Mouse (Mus musculus) megakaryocyte, adult 5-6 weeks (primary cell): Measurements from ENCODE around the gene Qrich1. TPM values are rescaled to one million over a fixed set of nuclear protein-coding genes. Genes with fewer than 3 reads are reported as not detected.

Experiments
- ATAC-seq: 2 replicates; pipeline ENCODE4 v1.8.0; 2016; ENCODE audit warnings: mild to moderate bottlenecking, inconsistent platforms; ENCODE audit not compliant: poor library complexity, severe bottlenecking
- total RNA-seq, 2 experiments: library from RNA; stranded (forward) in 1 of 2; stranded (reverse) in 1 of 2; fragments of 153-499, 151-499 nt in 1 of 2; fragments of 221-1000, 200-1000 nt in 1 of 2; gene quantifications; 2 replicates each; pipeline versions ENCODE4 v1.2.3 to v1.2.4; 2015 to 2017

The Qrich1 gene
- total RNA-seq, 2 experiments from 2014 or later = 74.0 to 97.9 TPM

DNA sequence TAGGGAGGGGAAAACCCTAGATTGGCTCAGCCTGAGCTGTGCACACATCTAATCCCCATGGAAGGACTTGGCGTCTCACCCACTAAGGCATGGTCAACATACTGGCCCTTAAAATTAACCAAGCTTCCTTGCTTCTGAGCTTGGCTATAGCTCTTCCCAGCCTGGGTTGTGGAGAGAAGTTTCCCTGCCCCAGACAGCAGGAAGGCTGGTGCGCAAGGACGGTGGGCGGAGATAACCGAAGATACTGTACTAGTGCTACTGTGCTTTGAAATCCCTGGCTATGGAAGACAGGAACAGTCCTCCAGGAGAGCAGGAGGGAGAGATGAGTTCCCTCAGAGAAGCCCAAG is 62.7 kb downstream of the Qrich1 start:
- no peak for ATAC-seq

DNA sequence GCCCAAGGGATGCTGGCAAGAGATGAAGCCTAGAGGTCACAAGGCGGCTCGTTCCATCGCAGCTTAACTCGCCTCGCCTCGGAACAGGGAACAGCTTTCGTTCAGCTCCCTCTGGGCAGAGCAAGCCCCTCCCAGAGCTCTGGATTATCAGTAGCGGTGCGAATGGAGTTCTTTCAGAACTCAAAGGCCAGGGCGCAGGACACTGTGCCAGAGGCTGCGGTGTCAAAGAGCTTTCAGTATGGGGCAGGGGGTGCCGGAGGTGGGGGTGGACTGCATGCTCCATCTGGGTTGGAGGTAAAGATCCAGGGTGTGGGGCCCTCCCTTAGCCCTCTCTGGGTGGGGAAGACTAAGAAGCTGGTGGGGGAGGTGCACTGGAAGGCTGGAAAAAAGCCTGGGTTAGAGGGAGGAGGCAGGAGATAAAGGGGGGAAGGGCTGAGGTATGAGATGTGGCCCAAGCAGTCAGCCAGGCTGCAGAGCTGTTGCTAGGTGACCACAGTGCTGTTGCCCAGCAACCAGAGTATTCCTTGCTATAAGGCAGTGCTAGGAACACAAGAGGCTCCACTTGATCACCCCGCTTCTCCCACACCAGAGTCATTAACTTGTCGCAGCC is 71.1 kb downstream of the Qrich1 start:
- no peak for ATAC-seq

DNA sequence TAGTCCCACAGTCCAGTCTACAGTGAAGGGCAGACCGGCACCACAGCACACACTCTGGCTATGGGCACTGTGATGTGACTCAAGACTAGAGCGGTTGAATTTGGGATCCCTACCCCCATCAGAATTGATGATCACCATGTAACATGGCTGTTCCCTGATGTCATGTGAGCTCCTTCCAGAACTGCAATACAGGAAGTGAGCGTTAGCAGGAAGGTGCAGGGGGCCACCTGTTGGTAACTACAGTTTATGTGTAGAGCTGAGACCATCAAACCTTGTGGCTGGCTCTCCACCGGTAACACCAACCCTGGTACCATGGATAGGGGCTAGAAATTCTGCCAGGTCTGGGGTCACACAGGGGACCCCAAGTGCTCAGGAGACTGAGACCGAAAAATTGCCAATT is 72.6 kb downstream of the Qrich1 start:
- peak; percentile 52; the same call in 1 of the 2 replicates for ATAC-seq

DNA sequence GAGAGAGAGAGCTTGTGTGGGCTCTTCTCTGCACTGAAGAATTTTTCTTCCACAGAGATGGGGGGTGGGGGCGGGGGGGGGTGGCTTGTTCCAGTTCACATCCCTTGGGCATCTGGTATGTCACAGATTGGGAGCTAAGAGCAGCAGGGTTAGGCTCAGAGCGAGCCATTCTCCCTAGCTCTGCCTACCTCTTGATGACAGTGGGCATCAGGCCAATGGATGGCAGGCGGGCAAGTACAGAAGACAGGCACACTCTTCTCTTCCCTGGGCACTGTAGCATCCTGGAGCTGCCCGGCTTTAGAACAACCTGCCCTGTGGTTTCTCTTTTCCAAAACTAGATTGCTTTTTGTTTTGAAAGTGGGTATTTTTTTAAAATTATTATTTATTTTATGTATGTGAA is 74.9 kb downstream of the Qrich1 start:
- no peak for ATAC-seq

DNA sequence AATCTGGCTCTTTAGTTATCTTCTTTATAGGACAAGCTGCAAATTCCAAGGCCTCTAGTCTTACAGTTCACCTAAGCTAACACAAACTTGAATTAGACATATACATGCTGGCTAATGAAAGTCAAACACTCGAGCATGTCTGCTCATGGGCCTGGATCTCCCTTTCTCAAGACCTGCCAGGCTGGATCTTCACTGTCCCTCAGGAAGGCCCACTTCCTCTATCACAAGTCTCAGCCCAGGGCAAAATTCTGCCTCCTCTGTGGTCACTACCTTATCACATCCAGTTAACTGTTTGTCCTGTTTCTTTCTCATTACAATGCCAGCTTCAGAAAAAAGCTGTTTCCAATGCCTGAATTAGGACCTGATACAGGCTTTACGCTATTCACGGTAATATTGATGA is 77.7 kb downstream of the Qrich1 start:
- peak; percentile 52 for ATAC-seq

DNA sequence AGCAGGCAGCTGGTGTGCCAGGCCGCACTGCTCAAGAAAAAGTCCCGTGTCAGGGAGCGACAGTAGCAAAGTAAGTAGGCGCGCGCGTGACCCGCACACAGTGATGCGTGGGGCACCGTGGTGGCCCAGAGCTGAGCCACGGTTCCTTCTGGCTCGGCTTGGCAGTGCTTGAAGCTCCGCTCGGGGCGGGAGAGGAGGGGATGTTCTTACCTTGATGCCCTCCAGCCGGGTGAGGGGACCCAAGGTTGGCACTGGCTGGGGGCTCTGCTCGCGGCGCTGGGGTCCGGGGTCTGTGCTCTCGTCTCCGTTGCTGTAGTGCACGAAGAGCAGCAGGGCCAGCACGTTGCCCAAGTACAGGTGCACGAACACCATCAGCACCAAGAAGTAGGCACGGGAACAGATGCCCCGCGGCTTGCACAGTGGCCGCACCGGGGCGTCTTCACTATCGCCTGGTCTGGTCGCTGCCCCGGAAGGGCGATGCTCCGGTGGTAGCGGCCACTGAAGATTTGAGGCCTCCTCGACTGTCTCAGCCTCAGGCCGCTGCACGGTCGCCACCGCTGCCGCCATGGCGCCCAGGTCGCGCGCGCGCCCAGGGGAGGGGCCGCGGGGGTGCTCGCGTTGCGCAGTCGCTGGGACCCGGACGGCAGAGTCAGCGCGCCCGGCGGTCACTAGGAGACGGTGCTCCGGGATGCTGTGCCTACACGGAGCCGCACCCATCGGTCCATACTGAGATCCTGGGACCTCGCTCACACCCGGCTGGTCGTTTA is 80.6 kb downstream of the Qrich1 start, which contains the start of gene P4htm:
P4htm (minus strand) TSS at position 670 of the 767 bp plus-strand sequence.
- ATAC-seq = peak; percentile 79

DNA sequence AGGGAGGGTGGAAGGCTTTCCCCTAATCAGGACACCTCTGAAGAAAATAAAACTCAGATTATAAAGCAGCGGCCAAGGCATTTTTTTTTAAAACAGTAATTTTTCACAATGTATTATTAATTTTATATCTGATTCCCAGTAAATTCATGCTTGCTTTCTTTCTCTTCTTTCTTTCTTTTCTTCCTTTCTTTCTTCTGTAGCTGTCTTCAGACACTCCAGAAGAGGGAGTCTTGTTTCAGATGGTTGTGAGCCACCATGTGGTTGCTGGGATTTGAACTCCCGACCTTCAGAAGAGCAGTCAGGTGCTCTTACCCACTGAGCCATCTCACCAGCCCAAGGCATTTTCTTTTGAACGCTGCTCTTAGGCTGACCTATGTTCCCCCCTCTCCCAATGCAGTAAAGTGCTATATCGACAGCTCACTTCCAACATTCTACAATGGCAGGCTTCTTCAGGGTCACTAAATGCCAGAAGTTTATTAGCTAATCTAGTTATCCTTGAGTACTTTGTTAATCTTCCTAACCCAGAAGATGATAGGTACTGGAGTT is 82.5 kb downstream of the Qrich1 start:
- no peak for ATAC-seq

DNA sequence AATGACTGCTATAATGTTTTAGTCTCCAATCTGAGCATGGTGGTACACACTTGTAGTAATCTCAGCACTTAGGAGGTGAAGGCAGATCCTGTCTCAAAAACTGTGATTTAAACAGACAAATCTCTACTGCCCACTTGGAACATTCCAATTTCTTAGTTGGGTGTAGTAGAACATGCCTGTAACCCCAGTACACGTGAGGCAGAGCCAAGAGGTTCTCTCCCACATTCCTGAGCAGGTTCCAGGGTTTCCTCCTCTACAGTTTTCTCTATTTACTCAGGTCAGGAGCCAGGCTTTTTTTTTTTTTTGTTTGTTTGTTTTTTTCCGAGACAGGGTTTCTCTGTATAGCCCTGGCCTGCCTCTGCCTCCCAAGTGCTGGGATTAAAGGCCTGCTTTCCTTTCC is 83.4 kb downstream of the Qrich1 start:
- no peak for ATAC-seq

DNA sequence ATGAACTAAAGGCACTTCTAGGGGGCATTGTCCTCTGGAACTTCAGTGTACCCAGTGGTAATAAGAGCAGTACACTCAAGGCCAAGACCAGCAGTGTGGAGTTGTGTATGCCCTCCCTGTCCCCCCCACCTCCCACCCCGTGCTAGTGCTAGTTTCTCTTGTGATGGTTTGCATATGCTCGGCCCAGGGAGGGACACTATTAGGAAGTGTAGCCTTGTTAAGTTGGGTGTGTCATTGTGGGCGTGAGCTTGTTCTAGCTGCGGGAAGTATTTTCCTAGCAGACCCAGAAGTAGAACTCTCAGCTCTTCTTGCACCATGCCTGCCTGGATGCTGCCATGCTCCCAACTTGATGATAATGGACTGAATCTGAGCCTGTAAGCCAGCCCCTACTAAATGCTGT is 85.4 kb downstream of the Qrich1 start:
- ATAC-seq = no peak

DNA sequence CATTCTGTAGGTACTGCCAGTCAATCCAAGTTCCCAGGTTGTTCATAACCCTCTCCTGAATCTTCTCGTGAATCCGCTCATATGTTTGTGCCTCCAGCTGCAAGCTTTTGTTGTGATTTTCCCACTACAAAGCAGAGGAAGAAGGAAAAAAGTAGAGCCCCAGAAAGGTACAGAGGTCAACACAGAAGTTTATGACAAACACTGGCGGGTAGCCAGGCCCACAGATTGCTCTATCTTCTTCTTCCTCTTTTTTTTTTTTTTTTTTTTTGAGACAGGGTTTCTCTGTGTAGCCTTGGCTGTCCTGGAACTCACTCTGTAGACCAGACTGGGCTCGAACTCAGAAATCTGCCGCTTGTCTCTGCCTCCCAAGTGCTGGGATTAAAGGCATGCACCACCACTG is 91.3 kb downstream of the Qrich1 start:
- peak; percentile 68; the same call in 1 of the 2 replicates for ATAC-seq

DNA sequence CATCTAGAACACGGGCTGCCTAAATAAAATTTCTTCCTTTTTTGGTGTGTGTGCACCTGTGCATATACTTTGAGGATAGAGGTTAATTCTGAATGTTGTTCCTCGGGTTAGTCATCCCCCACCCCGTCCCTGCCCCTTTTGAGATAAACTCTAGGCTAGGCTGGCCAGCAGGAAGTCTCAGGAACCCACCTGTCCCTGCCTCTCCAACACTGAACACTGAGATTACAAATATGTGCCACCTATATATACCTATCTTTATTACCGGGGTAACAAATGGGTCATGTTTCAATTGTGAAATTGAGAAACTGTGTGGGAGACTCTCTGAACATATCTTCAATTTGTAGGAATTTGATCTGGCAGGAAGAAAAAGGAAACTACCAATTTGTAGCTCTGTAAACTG is 92.3 kb downstream of the Qrich1 start:
- no peak for ATAC-seq

Other genes with a start within 250 kb of the Qrich1 start
- 3.9 and 4.3 TPM in 2 replicates for gene Nicn1, start 226.4 kb upstream of the Qrich1 start, total RNA-seq (2015)
- gene Nicn1, start 226.4 kb upstream of the Qrich1 start, total RNA-seq (2017) = 2.6 and 3.6 TPM in 2 replicates
- 0.71 TPM in 1 of 2 replicates, not detected in the other for gene Amt, start 220.0 kb upstream of the Qrich1 start, total RNA-seq (2015)
- 0.11 TPM in 1 of 2 replicates, not detected in the other for gene Amt, start 220.0 kb upstream of the Qrich1 start, total RNA-seq (2017)
- 468 and 473 TPM in 2 replicates for gene Rhoa, start 210.7 kb upstream of the Qrich1 start, total RNA-seq (2015)
- gene Rhoa, start 210.7 kb upstream of the Qrich1 start, total RNA-seq (2017) = 585 and 627 TPM in 2 replicates
- gene Tcta, start 210.6 kb upstream of the Qrich1 start, total RNA-seq (2015) = 16.5 and 23.8 TPM in 2 replicates
- gene Tcta, start 210.6 kb upstream of the Qrich1 start, total RNA-seq (2017) = 6.2 and 8.4 TPM in 2 replicates
- 2,393 and 2,822 TPM in 2 replicates for gene Gpx1, start 177.9 kb upstream of the Qrich1 start, total RNA-seq (2015)
- 1,668 and 1,978 TPM in 2 replicates for gene Gpx1, start 177.9 kb upstream of the Qrich1 start, total RNA-seq (2017)
- 144 and 148 TPM in 2 replicates for gene Usp4, start 169.0 kb upstream of the Qrich1 start, total RNA-seq (2015)
- gene Usp4, start 169.0 kb upstream of the Qrich1 start, total RNA-seq (2017) = 75.0 and 78.7 TPM in 2 replicates
- gene 1700102P08Rik, start 124.0 kb upstream of the Qrich1 start, total RNA-seq (2015) = 0.47 and 0.98 TPM in 2 replicates
- 1.4 and 3.0 TPM in 2 replicates for gene 1700102P08Rik, start 124.0 kb upstream of the Qrich1 start, total RNA-seq (2017)
- gene Ccdc36, start 88.3 kb upstream of the Qrich1 start, total RNA-seq (2015) = not detected in 2 replicates
- 0.15 and 0.28 TPM in 2 replicates for gene Ccdc36, start 88.3 kb upstream of the Qrich1 start, total RNA-seq (2017)
- not detected in 2 replicates for gene BC048562, start 80.3 kb upstream of the Qrich1 start, total RNA-seq (2015)
- not detected in 2 replicates for gene BC048562, start 80.3 kb upstream of the Qrich1 start, total RNA-seq (2017)
- gene Ccdc71, start 56.3 kb upstream of the Qrich1 start, total RNA-seq (2015) = 26.7 and 29.4 TPM in 2 replicates
- 10.9 and 12.8 TPM in 2 replicates for gene Ccdc71, start 56.3 kb upstream of the Qrich1 start, total RNA-seq (2017)
- 0.16 and 0.33 TPM in 2 replicates for gene Klhdc8b, start 55.2 kb upstream of the Qrich1 start, total RNA-seq (2015)
- 1.0 and 1.3 TPM in 2 replicates for gene Klhdc8b, start 55.2 kb upstream of the Qrich1 start, total RNA-seq (2017)
- 0.13 and 0.73 TPM in 2 replicates for gene Lamb2, start 37.1 kb upstream of the Qrich1 start, total RNA-seq (2015)
- 0.33 and 0.37 TPM in 2 replicates for gene Lamb2, start 37.1 kb upstream of the Qrich1 start, total RNA-seq (2017)
- 29.3 and 33.2 TPM in 2 replicates for gene Usp19, start 26.2 kb upstream of the Qrich1 start, total RNA-seq (2015)
- gene Usp19, start 26.2 kb upstream of the Qrich1 start, total RNA-seq (2017) = 34.8 and 36.3 TPM in 2 replicates
- gene Qars, start 9.1 kb upstream of the Qrich1 start, total RNA-seq (2015) = 120 and 137 TPM in 2 replicates
- 130 and 144 TPM in 2 replicates for gene Qars, start 9.1 kb upstream of the Qrich1 start, total RNA-seq (2017)
- gene Impdh2, start 43.5 kb downstream of the Qrich1 start, total RNA-seq (2015) = 87.2 and 93.2 TPM in 2 replicates
- gene Impdh2, start 43.5 kb downstream of the Qrich1 start, total RNA-seq (2017) = 118 and 119 TPM in 2 replicates
- gene Ndufaf3, start 50.6 kb downstream of the Qrich1 start, total RNA-seq (2015) = 36.8 and 40.7 TPM in 2 replicates
- gene Ndufaf3, start 50.6 kb downstream of the Qrich1 start, total RNA-seq (2017) = 15.2 and 22.7 TPM in 2 replicates
- 46.8 and 52.0 TPM in 2 replicates for gene Dalrd3, start 53.1 kb downstream of the Qrich1 start, total RNA-seq (2015)
- 21.9 and 22.5 TPM in 2 replicates for gene Dalrd3, start 53.1 kb downstream of the Qrich1 start, total RNA-seq (2017)
- 2.1 and 3.3 TPM in 2 replicates for gene Wdr6, start 61.9 kb downstream of the Qrich1 start, total RNA-seq (2015)
- gene Wdr6, start 61.9 kb downstream of the Qrich1 start, total RNA-seq (2017) = 3.1 and 4.0 TPM in 2 replicates
- gene P4htm, start 80.9 kb downstream of the Qrich1 start, total RNA-seq (2015) = 0.18 and 0.21 TPM in 2 replicates
- not detected in 2 replicates for gene P4htm, start 80.9 kb downstream of the Qrich1 start, total RNA-seq (2017)
- 18.0 and 21.3 TPM in 2 replicates for gene Arih2, start 132.6 kb downstream of the Qrich1 start, total RNA-seq (2015)
- gene Arih2, start 132.6 kb downstream of the Qrich1 start, total RNA-seq (2017) = 56.0 and 57.5 TPM in 2 replicates
- 18.4 and 20.2 TPM in 2 replicates for gene Slc25a20, start 145.3 kb downstream of the Qrich1 start, total RNA-seq (2015)
- gene Slc25a20, start 145.3 kb downstream of the Qrich1 start, total RNA-seq (2017) = 22.0 and 22.9 TPM in 2 replicates
- 15.9 and 20.6 TPM in 2 replicates for gene Prkar2a, start 172.5 kb downstream of the Qrich1 start, total RNA-seq (2015)
- 15.5 and 35.4 TPM in 2 replicates for gene Prkar2a, start 172.5 kb downstream of the Qrich1 start, total RNA-seq (2017)